Mouse (Mus musculus) spleen, adult 2 months (tissue): ENCODE data around the gene Ccpg1os. TPM values are rescaled to one million over a fixed set of nuclear protein-coding genes. Genes with fewer than 3 reads are reported as not detected.

Source experiments
- DNase-seq, 2 experiments: peaks; one replicate each; pipeline versions ENCODE4 v3.0.0 to v3.0.0-alpha.2; 2012 to 2021; ENCODE audit warnings: low spot score in 2 of 2, low read depth in 1 of 2
- H3K27ac ChIP-seq: fragments of 200-500 bp; 2 replicates; pipeline ENCODE4 v1.5.1; 2012; ENCODE audit warnings: low read length, inconsistent platforms; ENCODE audit not compliant: insufficient read depth
- H3K27me3 ChIP-seq: fragments of 200-500 bp; 2 replicates; pipeline ENCODE4 v1.6.1; 2012; ENCODE audit warnings: mild to moderate bottlenecking, moderate library complexity, low read length, inconsistent platforms; ENCODE audit not compliant: control insufficient read depth, insufficient read depth
- H3K36me3 ChIP-seq: fragments of 200-500 bp; 2 replicates; pipeline ENCODE4 v1.6.1; 2012; ENCODE audit warnings: mild to moderate bottlenecking, low read length, inconsistent platforms; ENCODE audit not compliant: control insufficient read depth, insufficient read depth
- H3K4me1 ChIP-seq: fragments of 200-500 bp; 2 replicates; pipeline ENCODE4 v1.6.1; 2011; ENCODE audit warnings: inconsistent platforms; ENCODE audit not compliant: control insufficient read depth, insufficient read depth, insufficient read length
- H3K4me3 ChIP-seq: fragments of 200-500 bp; 2 replicates; pipeline ENCODE4 v1.5.1; 2011; ENCODE audit warnings: mild to moderate bottlenecking, inconsistent platforms; ENCODE audit not compliant: insufficient read depth, insufficient read length; ENCODE audit errors: extremely low read depth
- CTCF ChIP-seq: fragments of 200-500 bp; IDR thresholded peaks from 2 replicates; pipeline ENCODE4 v1.5.1; 2011; ENCODE audit warnings: mild to moderate bottlenecking, inconsistent platforms; ENCODE audit not compliant: insufficient read depth, insufficient read length, insufficient replicate concordance; ENCODE audit errors: extremely low read depth
- POLR2A ChIP-seq: fragments of 200-500 bp; IDR thresholded peaks from 2 replicates; pipeline ENCODE4 v1.6.1; 2011; ENCODE audit warnings: low read depth, low read length, inconsistent platforms
- WGBS: fragments of 180-500 bp; shearing (Covaris S2); methylation state at CpG from one replicate; pipeline ENCODE4 v1.1.7; 2018; 5-methylcytosine and 5-hydroxymethylcytosine counted together
- polyA plus RNA-seq: library from polyadenylated mRNA; depleted of rRNA; stranded (reverse); fragments of >200 nt; gene quantifications from 2 replicates; pipeline ENCODE4 v1.2.3, GENCODE M21; 2012

Gene Ccpg1os
- polyA plus RNA-seq, 1 experiment: 1.8 TPM

DNA sequence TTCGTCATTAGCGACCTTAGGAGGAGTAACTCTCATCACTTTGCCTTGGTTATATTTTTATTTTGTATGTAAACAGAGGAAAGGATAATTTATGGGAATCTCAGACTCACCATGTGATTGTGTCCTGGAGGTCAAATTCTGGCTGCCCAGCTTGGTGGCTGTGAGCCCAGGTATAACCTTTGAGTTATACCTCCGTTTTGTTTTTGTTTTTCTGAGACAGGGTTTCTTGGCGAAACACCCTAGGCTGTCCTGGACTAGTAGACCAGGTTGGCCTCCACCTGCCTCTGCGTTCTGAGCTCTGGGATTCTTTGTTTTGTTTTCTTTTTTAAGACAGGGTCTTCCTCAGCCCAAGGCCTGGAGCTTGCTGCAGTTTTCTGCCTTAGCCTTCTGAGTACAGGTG lies 3.5 kb upstream of the Ccpg1os start:
- WGBS: 96% methylated on average over 5 of the region's 5 CpGs
- no peaks in the 10 kb centered on the region for H3K36me3 ChIP-seq
- H3K27ac ChIP-seq: no peak overlapping the region
- TF ChIP-seq CTCF (no peak), POLR2A (no peak)
- no peaks in the 10 kb centered on the region; the same call in none of the 2 replicates for H3K4me1 ChIP-seq
- no peak for DNase-seq
- no peaks in the 10 kb centered on the region for H3K27me3 ChIP-seq
- no peak overlapping the region for H3K4me3 ChIP-seq

DNA sequence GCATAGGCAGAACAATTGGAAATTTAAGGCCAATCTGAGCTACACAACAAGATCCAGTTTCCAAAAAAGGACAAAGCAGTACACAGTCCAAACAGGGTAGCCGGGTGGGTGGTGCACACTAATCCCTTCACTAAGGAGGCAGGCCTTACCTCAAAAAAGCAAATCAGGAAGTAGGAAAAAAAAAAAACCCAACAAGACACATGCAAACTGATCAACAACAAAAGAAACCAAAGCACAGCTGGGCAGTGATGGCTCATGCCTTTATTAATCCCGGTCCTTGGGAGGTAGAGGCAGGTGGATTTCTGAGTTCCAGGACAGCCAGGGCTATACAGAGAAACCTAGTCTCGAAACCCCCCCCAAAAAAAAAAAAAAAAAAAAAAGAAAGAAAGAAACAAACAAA lies 2.5 kb upstream of the Ccpg1os start:
- no peaks in the 10 kb centered on the region for H3K36me3 ChIP-seq
- H3K4me1 ChIP-seq: no peaks in the 10 kb centered on the region; the same call in none of the 2 replicates
- 59% methylated on average over 3 of the region's 3 CpGs for WGBS
- no peak overlapping the region for H3K27ac ChIP-seq
- no peak for DNase-seq
- H3K4me3 ChIP-seq: no peak overlapping the region
- TF ChIP-seq POLR2A (no peak), CTCF (no peak)
- no peaks in the 10 kb centered on the region for H3K27me3 ChIP-seq

DNA sequence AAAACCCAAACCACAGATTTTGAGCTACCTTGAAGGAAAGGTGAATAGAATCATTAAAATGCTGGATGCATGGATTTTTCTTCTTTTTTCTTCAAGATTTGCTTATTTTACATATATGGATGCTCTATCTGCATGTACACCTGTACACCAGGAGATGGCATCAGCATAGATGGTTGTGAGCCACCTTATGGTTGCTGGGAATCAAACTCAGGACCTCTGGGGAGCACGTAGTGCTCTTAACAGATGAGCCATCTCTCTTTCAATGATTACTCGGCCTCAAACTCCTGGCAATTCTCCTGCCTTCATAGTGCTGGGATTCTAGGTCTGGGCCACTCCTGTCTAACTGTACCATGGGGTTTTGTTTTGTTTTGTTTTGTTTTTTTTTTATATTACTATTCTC lies 2.1 kb downstream of the Ccpg1os start:
- H3K4me1 ChIP-seq: no peaks in the 10 kb centered on the region; the same call in 1 of the 2 replicates
- DNase-seq: no peak
- H3K27me3 ChIP-seq: no peaks in the 10 kb centered on the region
- no peaks in the 10 kb centered on the region for H3K36me3 ChIP-seq
- TF ChIP-seq CTCF: no peak
- no peak for TF ChIP-seq POLR2A
- WGBS: 72% methylated on average over 2 of the region's 2 CpGs
- no peak overlapping the region for H3K4me3 ChIP-seq
- no peak overlapping the region for H3K27ac ChIP-seq

DNA sequence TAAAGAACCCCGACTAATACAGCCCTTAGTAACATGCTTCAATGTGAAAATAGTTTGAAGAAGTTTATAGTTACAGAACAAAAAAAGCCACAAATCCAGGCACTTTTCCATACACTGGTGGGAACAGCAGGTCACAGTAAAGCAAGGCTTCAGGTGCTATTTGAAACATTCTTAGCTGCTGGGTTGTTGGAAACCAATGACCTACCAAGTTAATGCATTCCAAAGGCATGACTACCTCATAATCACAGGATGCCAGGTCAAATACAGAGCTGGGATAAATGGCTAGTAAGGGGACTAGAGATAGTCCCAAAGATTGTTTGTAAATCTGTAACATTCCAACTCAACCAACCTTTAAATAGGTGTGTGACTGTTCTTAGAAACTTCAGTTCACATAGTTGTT lies 9.9 kb downstream of the Ccpg1os start:
- no peaks in the 10 kb centered on the region for H3K4me1 ChIP-seq
- H3K4me3 ChIP-seq: no peak overlapping the region
- DNase-seq: no peak
- no peaks in the 10 kb centered on the region for H3K27me3 ChIP-seq
- H3K36me3 ChIP-seq: no peaks in the 10 kb centered on the region
- TF ChIP-seq POLR2A (no peak), CTCF (no peak)
- 92% methylated on average over 1 of the region's 1 CpGs for WGBS
- H3K27ac ChIP-seq: no peak overlapping the region

DNA sequence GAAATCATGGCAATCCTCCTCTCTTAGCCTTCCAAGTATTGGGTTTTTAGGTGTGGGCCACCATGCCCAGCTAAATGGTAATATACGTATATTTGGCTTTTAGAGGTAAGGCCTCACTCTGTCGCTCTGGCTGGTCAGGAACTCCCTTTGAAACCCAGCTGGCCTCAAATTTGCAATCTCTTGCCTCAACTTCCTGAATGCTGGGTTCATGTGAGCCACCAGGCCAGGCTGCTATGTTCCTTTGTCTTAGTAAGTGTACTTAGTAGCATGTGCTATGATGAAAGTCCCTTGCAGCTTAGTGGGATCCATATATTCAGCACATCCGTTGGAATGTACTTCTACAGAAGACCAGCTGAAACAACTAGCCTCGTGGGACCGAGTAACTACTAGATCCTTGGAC lies 10.4 kb downstream of the Ccpg1os start:
- Histone ChIP-seq H3K27ac (no peak overlapping the region), H3K27me3 (no peaks in the 10 kb centered on the region), H3K4me3 (no peak overlapping the region), H3K36me3 (no peaks in the 10 kb centered on the region), H3K4me1 (no peaks in the 10 kb centered on the region)
- 79% methylated on average over 5 of the region's 5 CpGs for WGBS
- no peak for TF ChIP-seq CTCF
- no peak for TF ChIP-seq POLR2A
- no peak for DNase-seq

DNA sequence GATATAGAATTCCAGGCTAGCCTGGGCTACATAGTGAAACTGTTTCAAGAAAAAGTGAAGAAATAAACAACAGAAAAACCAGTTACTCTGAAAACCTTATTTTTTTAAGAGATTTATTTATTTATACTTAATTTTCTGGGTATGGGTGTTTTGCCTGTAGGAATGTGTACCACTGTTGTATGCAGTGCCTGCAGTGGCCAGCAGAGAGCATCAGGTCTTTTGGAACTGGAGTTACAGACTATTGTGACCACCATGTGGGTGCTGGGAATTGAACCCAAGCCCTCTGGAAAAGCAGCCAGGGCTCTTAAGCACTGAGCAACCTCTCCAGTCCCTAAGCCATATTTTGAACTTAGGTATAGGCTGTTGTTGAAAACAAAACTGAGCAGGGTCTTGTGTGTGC lies 12.2 kb downstream of the Ccpg1os start:
- Histone ChIP-seq H3K4me1 (peaks cover 2% of the 10 kb centered on the region; the same call in 1 of the 2 replicates), H3K4me3 (no peak overlapping the region), H3K36me3 (no peaks in the 10 kb centered on the region), H3K27me3 (no peaks in the 10 kb centered on the region), H3K27ac (no peak overlapping the region)
- no peak for DNase-seq
- no peak for TF ChIP-seq CTCF
- TF ChIP-seq POLR2A: no peak

DNA sequence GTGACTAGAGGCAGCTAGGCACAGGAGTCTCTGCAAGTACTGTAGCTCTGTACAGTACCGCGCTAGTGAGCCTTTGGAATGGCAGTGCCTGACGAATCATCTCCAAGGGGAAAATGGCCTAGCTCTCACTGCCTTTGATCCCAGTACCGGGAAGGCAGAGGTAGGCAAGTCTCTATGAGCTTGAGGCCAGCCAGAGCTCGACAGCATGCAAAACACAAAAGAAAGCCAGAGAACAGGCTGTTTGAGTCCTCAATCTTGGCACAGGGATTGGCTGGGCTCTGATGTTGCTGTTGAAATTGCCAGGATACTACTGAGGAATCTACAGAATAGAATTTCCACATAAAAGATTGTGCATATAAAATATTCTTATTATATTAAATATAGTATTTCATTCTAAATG lies 12.7 kb downstream of the Ccpg1os start:
- Histone ChIP-seq H3K4me1 (peaks cover 2% of the 10 kb centered on the region; the same call in 1 of the 2 replicates), H3K36me3 (no peaks in the 10 kb centered on the region), H3K27ac (no peak overlapping the region), H3K27me3 (no peaks in the 10 kb centered on the region), H3K4me3 (no peak overlapping the region)
- WGBS: 93% methylated on average over 5 of the region's 5 CpGs
- DNase-seq: no peak
- TF ChIP-seq CTCF (no peak), POLR2A (no peak)
